In the genomic region with DNA sequence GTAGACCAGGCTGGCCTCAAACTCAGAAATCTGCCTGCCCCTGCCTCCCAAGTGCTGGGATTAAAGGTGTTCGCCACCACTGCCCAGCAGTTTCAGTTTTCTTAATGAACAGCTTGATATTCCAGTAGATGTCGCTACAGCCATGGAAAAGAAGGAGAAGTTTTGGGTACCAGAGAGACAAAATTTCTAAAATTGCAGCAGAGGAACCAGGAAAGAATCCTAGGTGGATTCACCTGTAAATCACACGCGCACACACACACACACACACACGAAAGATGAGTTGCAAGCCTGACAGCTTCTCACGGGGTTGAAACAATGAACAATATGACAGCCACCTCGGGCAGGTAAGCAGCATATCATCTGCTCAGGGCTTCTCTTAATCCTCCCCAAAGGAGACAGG, we compare ENCODE assay signal across 11 mouse cellular contexts. TPM values are rescaled to one million over a fixed set of nuclear protein-coding genes. Genes with fewer than 3 reads are reported as not detected.
DNase-seq lines count a peak whose midpoint lies in the region; ATAC-seq and TF ChIP-seq lines count a peak whose summit lies in the region.
"Had no signal": no experiment of that assay in that cellular context is flagged by ENCODE, and none has a peak within 500 bp of the region (broad histone marks: within the 10 kb centered on the region; RNA-seq: fewer than 3 reads in every experiment).

No protein-coding gene starts in this region.

- no peaks in the 10 kb centered on the region for H3K9me3 ChIP-seq in heart, embryonic 11.5 days (replicated peaks; ENCODE audit: control insufficient read depth, low read length)
- no peaks in the 10 kb centered on the region for H3K9me3 ChIP-seq in midbrain, embryonic 14.5 days (ENCODE audit: control insufficient read depth, low read length)
- H3K9me3 ChIP-seq in midbrain, embryonic 13.5 days = no peaks in the 10 kb centered on the region
- H3K9me3 ChIP-seq: embryonic facial prominence, embryonic 13.5 days; limb, embryonic 13.5 days; neural tube, embryonic 12.5 days had no signal

- H3K27me3 ChIP-seq in heart, embryonic 11.5 days (ENCODE audit: control insufficient read depth, insufficient read depth, low read length) = no peaks in the 10 kb centered on the region
- H3K27me3 ChIP-seq in midbrain, embryonic 14.5 days (ENCODE audit: control insufficient read depth, insufficient read depth, low read length) = no peaks in the 10 kb centered on the region
- no peaks in the 10 kb centered on the region for H3K27me3 ChIP-seq in midbrain, embryonic 13.5 days
- H3K27me3 ChIP-seq in small intestine, adult 2 months (ENCODE audit: control insufficient read depth, insufficient read depth, low read length) = no peaks in the 10 kb centered on the region
- H3K27me3 ChIP-seq in thymus, adult 2 months (ENCODE audit: control insufficient read depth, insufficient read depth, low read length) = no peaks in the 10 kb centered on the region
- H3K27me3 ChIP-seq: embryonic facial prominence, embryonic 13.5 days; limb, embryonic 13.5 days; neural tube, embryonic 12.5 days had no signal

- H3K9ac ChIP-seq in heart, embryonic 11.5 days (ENCODE audit: low read depth, low read length) = no peak overlapping the region
- H3K9ac ChIP-seq in midbrain, embryonic 14.5 days (replicated peaks; ENCODE audit: low read length) = no peak overlapping the region
- no peak overlapping the region for H3K9ac ChIP-seq in midbrain, embryonic 13.5 days (replicated peaks)
- H3K9ac ChIP-seq: embryonic facial prominence, embryonic 13.5 days; limb, embryonic 13.5 days; neural tube, embryonic 12.5 days had no signal

- H3K27ac ChIP-seq in heart, embryonic 11.5 days (ENCODE audit: low read depth, low read length) = no peak overlapping the region
- H3K27ac ChIP-seq in midbrain, embryonic 14.5 days (replicated peaks; ENCODE audit: low read depth, low read length) = no peak overlapping the region
- no peak overlapping the region for H3K27ac ChIP-seq in midbrain, embryonic 13.5 days
- no peak overlapping the region for H3K27ac ChIP-seq in small intestine, adult 2 months (ENCODE audit: insufficient read depth, low read depth, low read length)
- H3K27ac ChIP-seq in thymus, adult 2 months (ENCODE audit: control insufficient read depth, insufficient read depth, low read length) = no peak overlapping the region
- H3K27ac ChIP-seq: embryonic facial prominence, embryonic 13.5 days; limb, embryonic 13.5 days; neural tube, embryonic 12.5 days had no signal

- TF ChIP-seq POLR2A in small intestine, adult 2 months (IDR thresholded peaks at IDR 0.05; ENCODE audit: low read depth, low read length) = no peak
- no peak for TF ChIP-seq POLR2A in thymus, adult 2 months (IDR thresholded peaks at IDR 0.05; ENCODE audit: control insufficient read depth, extremely low read depth, insufficient read depth, low read length, poor library complexity)

- no peak overlapping the region for H3K4me2 ChIP-seq in heart, embryonic 11.5 days
- H3K4me2 ChIP-seq in midbrain, embryonic 14.5 days (ENCODE audit: low read length) = no peak overlapping the region
- no peak overlapping the region for H3K4me2 ChIP-seq in midbrain, embryonic 13.5 days (replicated peaks)
- H3K4me2 ChIP-seq: embryonic facial prominence, embryonic 13.5 days; limb, embryonic 13.5 days; neural tube, embryonic 12.5 days had no signal

- H3K4me1 ChIP-seq in heart, embryonic 11.5 days (ENCODE audit: control insufficient read depth, insufficient read depth, low read length) = no peaks in the 10 kb centered on the region
- H3K4me1 ChIP-seq in midbrain, embryonic 14.5 days (ENCODE audit: control insufficient read depth, insufficient read depth, low read length) = no peaks in the 10 kb centered on the region
- no peaks in the 10 kb centered on the region for H3K4me1 ChIP-seq in midbrain, embryonic 13.5 days (replicated peaks)
- peaks cover 16% of the 10 kb centered on the region; the same call in 1 of the 2 replicates for H3K4me1 ChIP-seq in small intestine, adult 2 months (ENCODE audit: control insufficient read depth, insufficient read depth, insufficient read length, low read length)
- H3K4me1 ChIP-seq in thymus, adult 2 months (replicated peaks; ENCODE audit: control insufficient read depth, insufficient read depth, low read length) = no peaks in the 10 kb centered on the region
- H3K4me1 ChIP-seq: embryonic facial prominence, embryonic 13.5 days; neural tube, embryonic 12.5 days had no signal

- intact Hi-C loops in heart, postnatal 10 days (cut with DNase I) = loop anchor here (2.0 to 5.0 kb wide), 3 partner anchors 351 to 493 kb away; a partner anchor contains a TSS

- 40% methylated on average over 7 of the region's 7 CpGs for WGBS in heart, embryonic 11.5 days (ENCODE audit: insufficient replicate concordance)
- WGBS in midbrain, embryonic 14.5 days = 36% methylated on average over 7 of the region's 7 CpGs
- 43% methylated on average over 7 of the region's 7 CpGs for WGBS in midbrain, embryonic 13.5 days
- 41% methylated on average over 7 of the region's 7 CpGs for WGBS in small intestine, adult 2 months
- 41% methylated on average over 7 of the region's 7 CpGs for WGBS in thymus, adult 2 months

- peak; percentile 30; the same call in 1 of the 2 replicates for TF ChIP-seq CTCF in small intestine, adult 2 months (IDR thresholded peaks at IDR 0.05; ENCODE audit: extremely low read depth, insufficient read length, insufficient replicate concordance, low read depth, low read length)
- no peak for TF ChIP-seq CTCF in thymus, adult 2 months (IDR thresholded peaks at IDR 0.05; ENCODE audit: borderline replicate concordance, control insufficient read depth, extremely low read depth, insufficient read depth, low read length, poor library complexity)

- no peak overlapping the region for H3K4me3 ChIP-seq in heart, embryonic 11.5 days (ENCODE audit: low read depth, low read length)
- H3K4me3 ChIP-seq in midbrain, embryonic 14.5 days (replicated peaks; ENCODE audit: low read depth, low read length) = no peak overlapping the region
- H3K4me3 ChIP-seq in midbrain, embryonic 13.5 days (replicated peaks) = no peak overlapping the region
- H3K4me3 ChIP-seq in small intestine, adult 2 months (ENCODE audit: low read depth, low read length) = no peak overlapping the region
- no peak overlapping the region for H3K4me3 ChIP-seq in thymus, adult 2 months (ENCODE audit: control insufficient read depth, insufficient read depth, low read length)
- H3K4me3 ChIP-seq: embryonic facial prominence, embryonic 13.5 days; limb, embryonic 13.5 days; neural tube, embryonic 12.5 days had no signal

- H3K36me3 ChIP-seq in heart, embryonic 11.5 days (ENCODE audit: control insufficient read depth, insufficient read depth, low read length) = no peaks in the 10 kb centered on the region
- H3K36me3 ChIP-seq in midbrain, embryonic 14.5 days (ENCODE audit: control insufficient read depth, insufficient read depth, low read length) = no peaks in the 10 kb centered on the region
- H3K36me3 ChIP-seq in midbrain, embryonic 13.5 days = no peaks in the 10 kb centered on the region
- H3K36me3 ChIP-seq in small intestine, adult 2 months (ENCODE audit: control insufficient read depth, insufficient read depth, low read length) = no peaks in the 10 kb centered on the region
- H3K36me3 ChIP-seq in thymus, adult 2 months (ENCODE audit: control insufficient read depth, insufficient read depth, low read length) = no peaks in the 10 kb centered on the region
- H3K36me3 ChIP-seq: embryonic facial prominence, embryonic 13.5 days; limb, embryonic 13.5 days; neural tube, embryonic 12.5 days had no signal

- DNase-seq in heart, postnatal 10 days = peak; percentile 41 to 67
- DNase-seq in midbrain, embryonic 14.5 days = peak; percentile 83
- DNase-seq in embryo, embryonic 10 days (ENCODE audit: low spot score) = peak; percentile 72
- DNase-seq in thymus, adult 2 months = no peak

- no peak for ATAC-seq in heart, embryonic 11.5 days (replicated peaks; ENCODE audit: insufficient number of reproducible peaks, low FRiP score, low TSS enrichment)
- no peak for ATAC-seq in midbrain, embryonic 14.5 days (ENCODE audit: low FRiP score, low TSS enrichment)
- ATAC-seq in midbrain, embryonic 13.5 days = no peak
- ATAC-seq: activated CD4-positive, CD25-positive, alpha-beta regulatory T cell, adult 4 months had no signal

RNA-seq across cellular contexts. Expression of a gene that starts 28.1 kb away (rescaled TPM):
- total RNA-seq in heart, postnatal 10 days (2021) = 1 to 10 TPM; 1.6 to 1.9 TPM
- polyA plus RNA-seq in heart, embryonic 11.5 days (2014; fragmentation: Nextera tagmentation; extraction: Ambion mirVana) = 2.8 and 3.3 TPM in 2 replicates
- 0.86 and 1.5 TPM in 2 replicates for polyA plus RNA-seq in midbrain, embryonic 14.5 days (2014; fragmentation: Nextera tagmentation; extraction: Ambion mirVana)
- polyA plus RNA-seq in midbrain, embryonic 13.5 days (2015; fragmentation: Nextera tagmentation; extraction: Ambion mirVana) = 1.7 and 1.9 TPM in 2 replicates
- 25.1 and 36.9 TPM in 2 replicates for polyA plus RNA-seq in small intestine, adult 2 months (2012; rRNA removed)
- polyA plus RNA-seq in thymus, adult 2 months (2012; rRNA removed) = 5.3 and 8.2 TPM in 2 replicates

RNA-seq across cellular contexts. Expression of a gene that starts 57.0 kb away (rescaled TPM):
- total RNA-seq in heart, postnatal 10 days (2021) = 10 to 100 TPM; 30.4 to 35.3 TPM
- 6.1 and 6.3 TPM in 2 replicates for polyA plus RNA-seq in heart, embryonic 11.5 days (2014; fragmentation: Nextera tagmentation; extraction: Ambion mirVana)
- polyA plus RNA-seq in midbrain, embryonic 14.5 days (2014; fragmentation: Nextera tagmentation; extraction: Ambion mirVana) = 2.9 and 4.3 TPM in 2 replicates
- polyA plus RNA-seq in midbrain, embryonic 13.5 days (2015; fragmentation: Nextera tagmentation; extraction: Ambion mirVana) = 3.9 and 4.3 TPM in 2 replicates
- polyA plus RNA-seq in small intestine, adult 2 months (2012; rRNA removed) = 1.6 and 2.6 TPM in 2 replicates
- polyA plus RNA-seq in thymus, adult 2 months (2012; rRNA removed) = 1.2 TPM in 2 replicates
